Comparison of ENCODE assay signal across 51 mouse cellular contexts in the genomic region with DNA sequence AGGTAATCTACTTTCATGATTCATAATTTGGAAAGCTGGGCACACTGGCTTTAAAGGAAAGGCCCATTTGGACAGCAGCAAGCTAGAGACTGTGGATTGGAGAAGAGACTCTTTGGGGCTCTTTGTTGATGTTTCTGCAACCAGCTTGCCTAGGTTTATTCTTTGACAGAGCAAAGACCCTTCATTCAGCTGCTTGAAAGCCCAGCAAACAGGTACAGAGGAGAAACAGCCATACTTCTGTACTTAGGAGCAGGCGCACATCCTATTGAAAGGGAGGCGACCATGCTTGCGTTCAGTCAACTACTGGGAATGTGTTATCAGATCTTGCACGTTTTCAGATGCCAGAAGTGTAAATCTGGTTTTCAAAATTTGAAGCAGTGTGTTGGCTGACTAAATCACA. TPM values are rescaled to one million over a fixed set of nuclear protein-coding genes. Genes with fewer than 3 reads are reported as not detected.
"Had no signal": no experiment of that assay in that cellular context is flagged by ENCODE, and none has a peak within 500 bp of the region (broad histone marks: within the 10 kb centered on the region; RNA-seq: fewer than 3 reads in every experiment).

No protein-coding gene starts in this region.

- H3K9ac ChIP-seq: heart, embryonic 12.5 days; heart, embryonic 13.5 days; heart, embryonic 15.5 days; hindbrain, embryonic 12.5 days; hindbrain, embryonic 13.5 days; hindbrain, embryonic 14.5 days; hindbrain, embryonic 15.5 days; intestine, embryonic 15.5 days; kidney, embryonic 15.5 days had no signal

- H3K27me3 ChIP-seq: heart, embryonic 12.5 days; heart, embryonic 13.5 days; heart, embryonic 15.5 days; hindbrain, embryonic 12.5 days; hindbrain, embryonic 13.5 days; hindbrain, embryonic 15.5 days; intestine, embryonic 15.5 days; kidney, embryonic 15.5 days had no signal

- H3K4me2 ChIP-seq: heart, embryonic 11.5 days; heart, embryonic 12.5 days; heart, embryonic 13.5 days; heart, embryonic 15.5 days; hindbrain, embryonic 12.5 days; hindbrain, embryonic 13.5 days; hindbrain, embryonic 14.5 days; hindbrain, embryonic 15.5 days; intestine, embryonic 15.5 days; kidney, embryonic 15.5 days had no signal

- H3K9me3 ChIP-seq: heart, embryonic 10.5 days; heart, embryonic 12.5 days; heart, embryonic 13.5 days; heart, embryonic 15.5 days; hindbrain, embryonic 10.5 days; hindbrain, embryonic 12.5 days; hindbrain, embryonic 13.5 days; hindbrain, embryonic 15.5 days; intestine, embryonic 15.5 days; kidney, embryonic 15.5 days had no signal

- DNase-seq: heart, postnatal 10 days; heart, postnatal 14 days; heart, postnatal 36 days; heart, postnatal 4 days; kidney, adult 11 months; kidney, adult 18-20 months; kidney, adult 2 months; kidney, adult 8-10 months; kidney, adult 9 months; kidney, postnatal 10 days; kidney, postnatal 14 days; kidney, postnatal 25 days; kidney, postnatal 36 days; kidney, postnatal 4 days; layer of hippocampus, adult 9-11 months; layer of hippocampus, postnatal 36 days had no signal

- ATAC-seq: hindbrain, embryonic 16.5 days; hindbrain, postnatal 0 days; inflammation-experienced regulatory T-cells, adult 6 months; intestine, embryonic 15.5 days; intestine, embryonic 16.5 days; intestine, postnatal 0 days had no signal

- H3K27ac ChIP-seq: heart, embryonic 10.5 days; heart, embryonic 13.5 days; heart, embryonic 15.5 days; hindbrain, embryonic 10.5 days; hindbrain, embryonic 12.5 days; hindbrain, embryonic 13.5 days; hindbrain, embryonic 14.5 days; hindbrain, embryonic 15.5 days; hindbrain, postnatal 0 days; intestine, embryonic 15.5 days; kidney, embryonic 15.5 days; kidney, postnatal 0 days; layer of hippocampus, adult 2 months had no signal

- H3K4me1 ChIP-seq: intestine, embryonic 15.5 days had no signal

- H3K4me3 ChIP-seq: heart, embryonic 10.5 days; heart, embryonic 12.5 days; heart, embryonic 13.5 days; heart, embryonic 15.5 days; hindbrain, embryonic 10.5 days; hindbrain, embryonic 12.5 days; hindbrain, embryonic 13.5 days; hindbrain, embryonic 15.5 days; intestine, embryonic 15.5 days; kidney, embryonic 15.5 days; layer of hippocampus, adult 2 months had no signal

- H3K36me3 ChIP-seq: heart, embryonic 15.5 days; hindbrain, embryonic 12.5 days; hindbrain, embryonic 13.5 days; hindbrain, embryonic 15.5 days; intestine, embryonic 15.5 days; kidney, embryonic 15.5 days had no signal

RNA-seq across cellular contexts. Expression of gene Gm17364, which starts 50.9 kb away (rescaled TPM):
- total RNA-seq: heart, postnatal 10 days; heart, postnatal 14 days; heart, postnatal 25 days; heart, postnatal 36 days; heart, postnatal 4 days; hematopoietic stem cell, adult 5-6 weeks; hindbrain, postnatal 0 days; layer of hippocampus, adult 18-20 months; layer of hippocampus, adult 2 months; layer of hippocampus, adult 8-10 months; layer of hippocampus, postnatal 10 days; layer of hippocampus, postnatal 14 days; layer of hippocampus, postnatal 25 days; layer of hippocampus, postnatal 36 days; left cerebral cortex, adult 18-20 months had no signal
- polyA plus RNA-seq: heart, embryonic 10.5 days; heart, embryonic 11.5 days; heart, embryonic 12.5 days; heart, embryonic 13.5 days; heart, embryonic 14.5 days; heart, embryonic 15.5 days; heart, embryonic 16.5 days; heart, postnatal 0 days; hindbrain, embryonic 10.5 days; hindbrain, embryonic 11.5 days; hindbrain, embryonic 12.5 days; hindbrain, embryonic 13.5 days; hindbrain, embryonic 14.5 days; hindbrain, embryonic 15.5 days; hindbrain, embryonic 16.5 days; hindbrain, postnatal 0 days; inflammation-experienced regulatory T-cells, adult 6 months; intestine, embryonic 14.5 days; intestine, embryonic 15.5 days; intestine, embryonic 16.5 days; intestine, postnatal 0 days; kidney, adult 2 months; kidney, embryonic 14.5 days; kidney, embryonic 15.5 days; kidney, embryonic 16.5 days; kidney, postnatal 0 days; large intestine, adult 2 months had no signal
